Mouse (Mus musculus) hindbrain, embryonic 11.5 days (tissue): Measurements from ENCODE around the gene 4930415L06Rik. TPM values are rescaled to one million over a fixed set of nuclear protein-coding genes. Genes with fewer than 3 reads are reported as not detected.

ENCODE experiments used
- ATAC-seq: fragments of 200-750 bp; cut with Nextera tagmentation; 2 replicates; pipeline ENCODE4 v1.8.0; 2017; ENCODE audit warnings: mild to moderate bottlenecking, moderate TSS enrichment, moderate library complexity; ENCODE audit not compliant: low FRiP score
- DNase-seq: peaks from one replicate; pipeline ENCODE4 v3.0.0-alpha.2; 2015; ENCODE audit warnings: low spot score
- H3K27ac ChIP-seq: fragments of 300-500 bp; sonication (generic); 2 replicates; pipeline ENCODE4 v1.5.1; 2014; ENCODE audit warnings: mild to moderate bottlenecking, low read depth, low read length
- H3K27me3 ChIP-seq: fragments of 300-500 bp; sonication (generic); 2 replicates; pipeline ENCODE4 v1.6.1; 2014; ENCODE audit warnings: mild to moderate bottlenecking, low read length, moderate library complexity, mixed read lengths; ENCODE audit not compliant: control insufficient read depth, insufficient read depth
- H3K36me3 ChIP-seq: fragments of 300-500 bp; sonication (generic); 2 replicates; pipeline ENCODE4 v1.6.1; 2014; ENCODE audit warnings: mild to moderate bottlenecking, low read length, moderate library complexity, mixed read lengths; ENCODE audit not compliant: control insufficient read depth, insufficient read depth
- H3K4me1 ChIP-seq: fragments of 300-500 bp; sonication (generic); replicated peaks from 2 replicates; pipeline ENCODE4 v1.6.1; 2014; ENCODE audit warnings: low read length, mixed read lengths; ENCODE audit not compliant: control insufficient read depth, insufficient read depth
- H3K4me2 ChIP-seq: fragments of 300-500 bp; sonication (generic); replicated peaks from 2 replicates; pipeline ENCODE4 v1.6.1; 2014; ENCODE audit warnings: mild to moderate bottlenecking, low read depth, low read length
- H3K4me3 ChIP-seq: fragments of 300-500 bp; sonication (generic); 2 replicates; pipeline ENCODE4 v1.5.1; 2014; ENCODE audit warnings: low read depth, low read length
- H3K9ac ChIP-seq: fragments of 300-500 bp; sonication (generic); 2 replicates; pipeline ENCODE4 v1.6.1; 2014; ENCODE audit warnings: low read depth, low read length
- H3K9me3 ChIP-seq: fragments of 300-500 bp; sonication (generic); 2 replicates; pipeline ENCODE4 v1.6.1; 2016; ENCODE audit warnings: low read length; ENCODE audit not compliant: control insufficient read depth
- WGBS: fragments of 180-500 bp; shearing (Covaris S2); extraction: QIAGEN DNeasy Blood & Tissue Kit; methylation state at CpG from one replicate; pipeline ENCODE4 v1.1.7; 2014; 5-methylcytosine and 5-hydroxymethylcytosine counted together
- polyA plus RNA-seq: library from polyadenylated mRNA; unstranded; fragments of >200 nt; fragmentation: Nextera tagmentation; extraction: Ambion mirVana; gene quantifications from 2 replicates; pipeline ENCODE4 v1.2.1, GENCODE M21; 2014

Gene 4930415L06Rik
- polyA plus RNA-seq: not detected in 2 replicates

GRCm38 (mm10) chrX:89932752-89933151, at the start of gene 4930415L06Rik:
4930415L06Rik (minus strand) TSS chrX:89932852.
- Histone ChIP-seq H3K4me3 (no peak within 1 kb of the TSS), H3K27ac (no peak within 1 kb of the TSS), H3K36me3 (no peaks in the 10 kb centered on the region), H3K4me1 (no peaks in the 10 kb centered on the region), H3K27me3 (no peaks in the 10 kb centered on the region), H3K9ac (no peak within 1 kb of the TSS), H3K9me3 (no peaks in the 10 kb centered on the region), H3K4me2 (no peak within 1 kb of the TSS)
- ATAC-seq (no peak), DNase-seq (no peak)
- WGBS: 89% methylated on average over 5 of the region's 5 CpGs

- no peaks in the 10 kb centered on the region for H3K36me3 ChIP-seq
- no peaks in the 10 kb centered on the region for H3K9me3 ChIP-seq
- no peak overlapping the region for H3K4me2 ChIP-seq
- H3K9ac ChIP-seq: no peak overlapping the region
- H3K27ac ChIP-seq: no peak overlapping the region
- no peak overlapping the region for H3K4me3 ChIP-seq
- H3K4me1 ChIP-seq: no peaks in the 10 kb centered on the region
- no peak for ATAC-seq
- no peak for DNase-seq
- no peaks in the 10 kb centered on the region for H3K27me3 ChIP-seq
These were observed 46.0 kb upstream of the 4930415L06Rik start for GRCm38 (mm10) chrX:89978621-89979020.

- WGBS: 100% methylated on average over 1 of the region's 1 CpGs
- Histone ChIP-seq H3K4me1 (no peaks in the 10 kb centered on the region), H3K36me3 (no peaks in the 10 kb centered on the region), H3K4me2 (no peak overlapping the region), H3K4me3 (no peak overlapping the region), H3K27ac (no peak overlapping the region), H3K27me3 (no peaks in the 10 kb centered on the region), H3K9me3 (no peaks in the 10 kb centered on the region), H3K9ac (no peak overlapping the region)
- ATAC-seq (no peak), DNase-seq (no peak)
These were observed 27.8 kb downstream of the 4930415L06Rik start for GRCm38 (mm10) chrX:89904871-89905270.

Other genes starting within 250 kb of the 4930415L06Rik start
- not detected in 2 replicates for gene 4932429P05Rik, start 180.6 kb downstream of the 4930415L06Rik start, polyA plus RNA-seq